Mouse (Mus musculus) kidney, postnatal 10 days (tissue): ENCODE measurements around the gene Dcaf7.
A peak's percentile ranks its signal among the peaks of the same experiment; 100 is the strongest.
"Not testable (repeated sequence)": the region's sequence is repeated elsewhere in the genome, so short reads cannot be mapped to it uniquely, and the experiment has no call there.

Experiments
- DNase-seq: peaks from one replicate; pipeline ENCODE4 v3.0.0; 2021; ENCODE audit warnings: mixed read lengths

Dcaf7 gene

DNA sequence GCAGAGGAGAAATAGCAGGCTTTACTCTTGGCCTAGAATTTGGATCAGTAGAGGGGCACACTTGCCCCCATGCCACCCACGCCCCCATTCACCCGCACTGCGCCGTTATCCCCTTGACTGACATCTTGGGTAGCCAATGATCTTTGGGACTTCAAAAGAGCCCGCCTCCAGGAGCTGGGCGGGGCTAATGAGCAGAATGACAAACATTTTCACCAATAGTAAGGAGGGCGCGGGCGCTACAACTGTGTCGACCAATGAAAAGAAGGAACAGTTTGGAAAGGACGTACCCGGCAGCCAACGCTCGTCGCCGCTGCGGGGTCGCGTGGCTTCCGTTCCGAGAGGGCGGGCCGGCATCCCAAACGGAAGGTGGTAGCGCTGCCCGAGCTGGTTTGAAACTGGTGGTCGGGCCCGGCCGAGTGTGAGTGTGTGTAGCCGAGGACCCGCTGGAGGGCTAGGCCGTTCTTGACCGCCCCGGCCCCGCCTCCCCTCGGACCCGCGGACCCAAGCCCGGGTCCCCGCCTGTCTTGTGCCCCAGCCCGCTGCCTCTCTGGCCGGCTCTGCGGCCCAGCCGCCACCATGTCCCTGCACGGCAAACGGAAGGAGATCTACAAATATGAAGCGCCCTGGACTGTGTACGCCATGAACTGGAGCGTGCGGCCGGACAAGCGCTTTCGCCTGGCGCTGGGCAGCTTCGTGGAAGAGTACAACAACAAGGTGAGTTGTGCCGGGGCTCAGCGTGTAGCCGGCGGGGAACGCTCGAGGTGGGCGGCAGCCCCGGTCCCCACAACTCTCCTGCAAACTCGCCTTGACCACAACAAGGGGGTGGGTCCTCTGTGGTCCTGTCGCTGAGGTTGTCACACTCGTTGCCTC is at the start of gene Dcaf7:
TSS of gene Dcaf7 (plus strand) at position 325 of the 870 bp plus-strand sequence.
- peak; percentile 97 for DNase-seq

DNA sequence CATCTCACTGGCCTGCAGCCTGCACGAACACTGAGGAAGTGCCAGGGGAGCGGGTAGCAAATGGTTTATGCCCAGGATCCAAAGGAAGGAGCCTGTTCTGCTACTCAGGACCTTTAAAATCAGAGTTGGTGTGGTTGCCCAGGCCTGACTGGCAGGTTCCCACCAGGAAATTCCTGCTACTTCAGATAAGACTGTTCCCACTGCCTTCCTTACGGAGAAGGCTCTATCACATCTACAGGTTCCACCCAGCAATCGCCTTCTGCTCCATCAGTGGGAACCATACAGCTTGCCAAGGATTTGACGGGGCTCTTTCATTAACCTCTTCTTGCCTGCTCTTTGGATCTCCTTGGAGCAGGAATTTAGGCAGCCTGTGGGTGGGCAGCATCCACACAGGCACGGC is 49.2 kb upstream of the Dcaf7 start:
- no peak for DNase-seq

DNA sequence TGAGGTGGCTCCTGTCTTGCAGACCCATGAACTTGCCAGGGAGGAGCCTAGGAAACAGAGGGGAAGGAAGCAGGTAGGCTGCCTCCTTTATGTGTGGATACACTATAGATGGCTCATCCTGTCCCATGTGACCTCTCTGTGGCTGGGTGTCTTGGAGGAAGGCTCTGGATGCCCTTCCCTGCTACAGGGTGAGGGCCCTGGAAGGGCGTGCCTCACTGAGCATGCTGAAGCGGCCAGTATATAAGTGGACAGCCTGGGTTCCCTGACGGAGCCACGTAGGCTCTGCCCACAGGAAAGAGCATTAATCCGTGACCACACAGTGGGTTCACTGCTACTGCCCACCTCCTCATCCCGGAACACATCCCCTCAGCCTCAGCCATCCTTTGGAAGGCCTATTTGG is 47.2 kb upstream of the Dcaf7 start:
- DNase-seq, result no peak

DNA sequence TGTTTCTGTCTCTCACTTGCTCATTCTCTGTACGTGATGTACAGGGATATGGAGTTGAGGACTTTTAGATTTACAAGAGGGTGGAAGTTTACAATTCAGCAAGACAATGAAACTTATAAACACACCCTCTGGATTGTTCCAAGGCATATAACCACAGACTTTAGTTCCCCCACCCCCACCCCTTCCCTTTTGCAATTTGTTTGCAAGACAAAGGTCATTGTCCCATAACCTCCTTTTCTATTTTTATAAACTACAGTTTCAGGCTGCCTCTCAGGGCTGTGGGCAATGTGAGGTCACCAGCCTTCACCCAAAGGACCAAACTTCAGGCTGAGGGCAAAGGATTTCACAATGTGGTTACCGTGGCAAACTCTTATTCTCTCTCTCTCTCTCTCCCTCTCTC is 46.4 kb upstream of the Dcaf7 start:
- DNase-seq, result no peak

DNA sequence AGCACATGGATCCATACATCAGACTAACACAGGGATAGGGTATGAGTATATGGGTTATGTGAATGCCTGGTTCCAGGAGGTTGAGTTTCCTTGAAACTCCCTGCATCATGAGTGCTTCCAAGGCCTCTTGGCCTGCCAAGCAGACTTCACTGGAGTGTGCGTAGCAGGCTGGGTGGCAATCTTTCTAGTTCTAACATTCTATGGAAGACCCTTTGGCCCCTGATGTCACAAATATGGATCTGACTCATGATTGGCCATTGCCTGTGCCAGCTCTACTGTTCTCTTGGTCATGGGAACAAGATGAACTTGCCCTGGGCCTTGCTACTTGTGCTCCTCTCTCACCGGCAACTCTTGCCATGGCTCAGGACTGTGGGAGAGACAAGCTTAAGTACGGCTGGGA is 42.3 kb upstream of the Dcaf7 start, which contains the start of gene Ace3:
TSS of gene Ace3 (plus strand) at position 301 of the 400 bp plus-strand sequence.
- DNase-seq, result no peak

DNA sequence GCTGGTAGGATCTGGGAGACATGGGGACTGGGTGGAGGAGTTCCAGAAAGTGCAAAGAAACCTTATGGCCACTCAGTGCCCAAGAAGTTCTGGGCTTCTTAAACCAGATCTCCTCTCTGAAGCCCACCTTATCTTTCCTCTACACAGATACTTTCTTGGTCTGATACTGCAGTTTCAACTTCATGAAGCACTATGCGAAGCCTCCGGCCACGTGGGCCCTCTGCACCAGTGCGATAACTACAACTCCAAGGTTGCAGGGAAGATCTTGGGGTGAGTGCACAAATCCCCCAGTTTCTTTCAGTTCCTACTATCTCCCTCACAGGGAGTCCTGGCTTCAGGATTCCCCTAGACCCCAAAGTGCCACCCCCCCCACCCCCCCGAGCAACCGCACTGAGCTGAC is 36.6 kb upstream of the Dcaf7 start:
- no peak for DNase-seq

DNA sequence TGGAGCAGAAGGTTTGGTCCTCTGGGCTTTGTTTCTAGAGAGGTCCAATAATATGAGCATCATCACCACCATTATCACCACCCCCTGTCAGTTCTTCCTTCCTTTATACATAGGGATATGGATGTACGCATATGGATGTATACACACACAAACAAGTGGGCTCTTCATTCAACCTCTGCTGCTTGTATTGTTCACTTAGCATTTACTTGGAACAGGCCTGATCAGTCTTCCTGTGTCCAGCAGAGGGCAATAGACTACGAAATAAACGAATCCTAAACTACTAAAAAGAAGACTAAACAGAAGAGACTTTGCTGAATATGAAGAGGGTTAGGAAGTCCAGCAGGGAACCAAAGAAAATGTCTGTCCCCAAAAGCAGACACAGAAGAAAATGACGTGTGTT is 35.0 kb upstream of the Dcaf7 start:
- DNase-seq, result peak; percentile 36

DNA sequence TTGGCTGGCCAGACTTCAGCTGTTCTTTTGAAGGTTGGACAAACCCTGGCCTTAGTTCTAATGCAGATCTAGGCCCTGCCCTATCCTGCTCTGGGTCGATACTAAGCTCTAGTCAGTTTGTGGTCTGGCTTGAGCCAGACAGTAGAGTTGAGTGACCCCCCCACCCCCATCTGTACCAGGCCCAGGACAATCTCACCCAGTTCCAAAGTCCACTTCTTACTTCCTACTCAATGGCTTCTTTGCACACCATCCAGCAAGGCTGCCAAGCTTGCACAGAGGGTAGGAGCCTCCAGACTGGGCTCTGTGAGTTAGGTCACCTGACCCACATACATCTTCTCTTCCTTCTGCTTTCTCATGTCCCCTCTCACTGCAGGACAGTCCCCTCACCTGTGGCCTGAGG is 32.1 kb upstream of the Dcaf7 start:
- DNase-seq, result peak; percentile 49

DNA sequence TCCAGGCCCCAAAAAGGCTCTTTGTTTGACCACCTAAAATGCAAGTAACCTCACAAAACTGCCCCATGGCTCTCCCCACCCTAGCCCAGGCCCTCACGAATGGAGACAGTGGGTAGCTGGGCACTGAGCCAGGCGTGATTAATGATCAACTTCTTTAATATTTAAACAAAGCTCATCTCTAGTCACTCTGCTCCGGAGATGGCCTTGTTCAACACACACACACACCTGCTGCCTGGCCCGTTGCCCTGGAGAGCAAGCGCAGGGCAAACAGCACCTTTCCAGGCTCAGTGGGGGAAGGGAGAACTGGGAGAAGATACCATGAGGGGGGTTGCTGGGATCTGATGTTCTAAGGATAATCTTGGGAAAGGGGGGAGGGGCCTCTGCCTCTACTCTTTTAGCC is 30.7 kb upstream of the Dcaf7 start:
- peak; percentile 83 for DNase-seq

DNA sequence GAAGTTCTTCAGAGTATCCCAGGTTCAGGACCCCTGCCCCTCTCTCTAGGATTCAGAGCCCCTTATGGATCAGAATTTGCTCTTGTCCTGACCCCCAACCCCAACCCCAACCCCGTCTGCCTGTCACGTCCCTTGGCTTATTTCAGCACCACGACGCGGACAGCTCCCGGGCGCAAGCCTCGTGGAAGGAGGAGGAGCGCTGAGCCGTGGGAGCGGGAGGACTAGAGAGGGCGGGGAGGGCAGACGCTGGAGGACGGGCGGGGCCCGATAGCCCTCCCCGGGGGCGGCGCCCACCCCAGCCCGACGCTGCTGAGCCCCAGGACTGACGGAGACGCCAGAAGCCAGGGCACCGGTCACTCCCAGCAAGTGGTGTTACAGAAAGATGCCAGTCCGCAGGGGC is 28.9 kb upstream of the Dcaf7 start, which contains the start of gene Kcnh6:
TSS of gene Kcnh6 (plus strand) at position 304 of the 400 bp plus-strand sequence.
- peak; percentile 90 for DNase-seq

DNA sequence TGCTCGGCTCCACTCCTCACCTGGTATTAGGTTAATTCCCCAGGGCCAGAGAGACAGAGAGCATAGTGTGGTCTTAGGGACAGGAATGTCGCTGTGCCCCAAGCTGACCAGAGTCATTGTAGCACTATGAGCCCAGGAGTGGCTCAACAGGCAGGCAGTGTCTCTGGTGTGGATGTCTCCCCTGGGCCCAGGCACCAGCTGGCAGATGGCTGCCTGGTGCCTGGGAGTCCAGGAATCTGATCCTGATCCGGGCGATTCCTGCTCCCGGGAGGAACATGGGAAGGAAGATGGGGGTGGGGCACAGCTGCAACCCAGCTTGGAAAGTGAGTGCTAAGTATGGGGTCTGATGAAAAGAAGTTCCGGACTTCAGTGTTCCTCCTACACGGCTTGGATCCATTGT is 24.0 kb upstream of the Dcaf7 start:
- no peak for DNase-seq

DNA sequence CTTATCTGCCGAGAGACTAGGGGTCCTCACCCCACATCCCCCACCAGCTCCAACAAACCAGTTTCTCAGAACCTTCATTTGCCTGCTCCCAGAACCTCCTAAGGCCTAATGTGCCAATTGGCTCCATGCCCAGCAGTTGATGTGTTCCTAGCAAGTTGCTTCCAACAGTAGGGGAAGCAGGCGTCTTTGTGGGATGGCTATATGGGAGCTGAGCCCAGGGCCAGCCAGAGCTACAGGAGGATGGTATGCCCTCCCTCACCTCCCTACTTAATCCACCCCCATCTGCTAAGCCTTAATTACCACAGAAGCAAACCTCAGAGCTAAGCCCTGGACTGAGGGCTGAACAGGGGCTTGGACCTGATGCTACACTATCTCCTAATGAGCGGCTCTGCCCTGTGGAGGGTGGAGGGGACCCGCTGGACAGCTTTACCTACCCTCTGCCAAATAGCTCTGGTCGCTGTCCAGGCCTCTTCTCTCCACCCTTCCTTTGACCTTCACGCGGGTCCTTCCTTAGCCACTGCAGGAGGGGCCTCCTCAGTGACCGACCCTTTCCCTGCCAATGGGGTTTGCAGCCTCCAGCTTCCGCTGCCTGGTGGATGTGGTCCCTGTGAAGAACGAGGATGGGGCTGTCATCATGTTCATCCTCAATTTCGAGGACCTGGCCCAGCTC is 23.0 kb upstream of the Dcaf7 start:
- peak; percentile 68 for DNase-seq

DNA sequence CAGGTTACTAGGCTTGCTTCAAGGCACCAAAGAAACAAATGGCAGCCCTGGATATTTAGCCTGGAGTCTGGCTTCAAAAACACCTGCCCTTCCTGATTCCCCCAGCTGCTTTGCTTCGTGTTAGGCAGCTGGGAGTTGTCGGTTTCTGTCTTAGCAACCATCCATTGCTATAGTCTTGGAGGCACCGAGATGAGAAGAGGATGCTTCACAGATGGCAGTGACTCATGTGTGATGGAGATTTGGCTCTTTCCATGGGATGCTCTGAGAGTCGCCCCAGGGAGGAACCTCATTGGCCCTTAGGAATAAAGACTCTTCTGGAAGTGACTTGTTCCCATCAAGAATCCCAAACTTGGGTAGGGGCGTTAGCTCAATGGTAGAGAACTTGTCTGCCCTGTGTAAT is 20.2 kb upstream of the Dcaf7 start:
- DNase-seq, result no peak

DNA sequence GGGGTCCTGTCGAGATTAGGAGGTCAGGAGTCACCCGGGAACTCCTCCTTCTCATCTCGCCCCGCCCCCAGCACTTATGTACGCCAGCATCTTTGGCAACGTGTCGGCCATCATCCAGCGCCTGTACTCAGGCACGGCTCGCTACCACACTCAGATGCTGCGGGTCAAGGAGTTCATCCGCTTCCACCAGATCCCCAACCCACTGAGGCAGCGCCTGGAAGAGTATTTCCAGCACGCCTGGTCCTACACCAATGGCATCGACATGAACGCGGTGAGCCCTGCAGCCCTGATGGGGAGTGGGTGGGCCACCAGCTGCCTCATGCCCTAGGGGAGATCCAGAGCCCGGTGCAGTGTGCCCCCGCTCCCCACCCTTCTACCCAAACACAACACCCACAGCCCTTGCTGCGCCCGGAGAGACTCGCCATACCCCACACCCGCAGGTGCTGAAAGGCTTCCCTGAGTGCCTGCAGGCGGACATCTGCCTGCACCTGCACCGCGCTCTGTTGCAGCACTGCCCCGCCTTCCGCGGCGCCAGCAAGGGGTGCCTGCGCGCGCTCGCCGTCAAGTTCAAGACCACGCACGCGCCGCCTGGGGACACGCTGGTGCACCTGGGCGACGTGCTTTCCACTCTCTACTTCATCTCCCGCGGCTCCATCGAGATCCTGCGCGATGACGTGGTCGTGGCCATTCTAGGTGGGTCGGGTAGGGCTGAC is 16.5 kb upstream of the Dcaf7 start:
- peak; percentile 23 for DNase-seq

DNA sequence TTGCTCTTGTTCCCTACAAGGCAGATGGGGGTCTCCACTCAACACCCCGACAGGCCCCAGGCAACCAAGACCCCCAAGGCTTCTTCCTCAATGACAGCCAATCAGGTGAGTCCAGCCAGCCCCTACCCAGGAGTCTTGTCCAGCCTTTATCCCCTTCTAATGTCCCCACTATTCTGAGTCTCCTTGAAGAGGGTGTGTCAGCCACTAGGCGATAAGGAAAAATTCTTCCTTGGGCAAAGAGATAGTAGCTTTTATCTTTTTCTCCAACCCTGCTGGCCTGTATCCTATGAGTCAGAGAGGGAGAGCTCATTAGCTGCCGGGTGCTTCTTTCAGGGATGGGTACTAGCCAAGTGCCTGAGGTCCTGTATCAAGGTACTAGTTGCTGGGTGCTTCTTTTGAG is 10.9 kb upstream of the Dcaf7 start:
- DNase-seq, result no peak

DNA sequence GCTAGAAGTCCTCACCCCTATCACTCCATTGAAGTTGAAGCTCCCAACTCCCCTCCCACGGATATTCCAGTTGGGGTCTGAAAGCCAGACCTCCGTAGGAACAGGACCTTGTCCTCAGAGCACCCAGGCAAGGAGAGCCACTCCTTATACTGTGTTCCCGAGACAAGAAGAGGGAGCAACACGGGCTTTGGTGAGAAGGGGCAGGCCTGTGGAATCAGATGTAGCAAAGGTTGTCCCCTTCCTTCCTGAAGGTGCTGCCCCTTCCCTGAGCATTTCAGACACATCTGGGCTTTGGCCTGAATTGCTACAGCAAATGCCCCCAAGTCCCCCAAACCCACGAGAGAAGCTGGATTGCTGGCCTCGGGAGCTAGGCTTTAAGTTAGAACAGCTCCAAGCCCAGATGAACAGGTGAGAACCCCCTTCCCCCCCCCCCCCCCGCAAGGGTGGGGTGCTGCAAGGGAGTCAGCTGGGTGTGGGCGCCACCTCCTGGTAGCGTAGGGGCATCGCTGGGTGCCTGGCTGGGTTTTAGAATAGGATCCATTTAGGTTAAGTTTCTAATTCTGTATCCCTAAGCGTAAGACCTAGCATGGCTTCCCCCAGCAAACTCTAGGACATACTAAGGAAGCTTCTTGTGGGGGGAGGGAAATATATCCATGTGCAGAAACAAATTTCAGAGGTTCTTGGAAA is 10.1 kb upstream of the Dcaf7 start:
- DNase-seq, result peak; percentile 77

DNA sequence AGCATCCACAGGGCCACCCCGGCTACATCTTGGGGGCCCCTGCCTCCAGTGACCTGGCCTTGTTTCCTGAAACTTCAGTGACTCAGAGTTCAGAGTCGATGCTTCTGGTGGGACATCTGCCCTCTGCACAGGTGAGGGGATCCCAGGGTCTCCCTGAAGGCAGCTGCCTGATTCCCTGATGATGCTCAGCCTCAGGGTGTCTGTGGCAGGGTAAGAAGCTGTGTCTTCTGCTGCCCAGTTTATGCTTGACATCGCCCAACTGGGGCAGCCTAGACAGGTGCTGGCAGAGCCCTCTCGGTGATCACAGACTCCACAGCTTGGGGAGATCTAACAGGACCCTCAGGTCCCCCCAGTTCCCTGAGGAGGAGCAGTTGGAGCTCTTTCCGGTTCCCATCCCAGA is 9.1 kb upstream of the Dcaf7 start:
- DNase-seq, result no peak

DNA sequence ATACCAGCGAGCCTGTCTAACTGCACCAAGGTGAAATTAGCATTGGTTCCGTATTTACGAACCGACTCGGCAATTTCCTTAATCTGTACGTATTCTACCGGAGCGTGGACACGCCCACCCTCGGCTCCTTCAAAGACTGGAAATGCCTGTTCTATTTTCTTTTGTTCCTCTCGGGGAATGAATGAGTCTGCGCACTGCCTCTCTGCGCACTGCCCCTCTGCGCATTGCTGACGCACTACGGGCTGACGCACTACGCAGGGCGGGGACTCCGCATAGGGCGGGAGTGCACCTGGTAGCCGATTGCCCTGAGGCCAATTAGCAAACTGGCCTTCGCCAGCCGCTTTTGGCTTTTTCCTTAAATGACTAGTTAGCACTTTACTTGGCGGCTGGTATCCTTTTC is 4.6 kb upstream of the Dcaf7 start:
- not testable (repeated sequence) for DNase-seq

DNA sequence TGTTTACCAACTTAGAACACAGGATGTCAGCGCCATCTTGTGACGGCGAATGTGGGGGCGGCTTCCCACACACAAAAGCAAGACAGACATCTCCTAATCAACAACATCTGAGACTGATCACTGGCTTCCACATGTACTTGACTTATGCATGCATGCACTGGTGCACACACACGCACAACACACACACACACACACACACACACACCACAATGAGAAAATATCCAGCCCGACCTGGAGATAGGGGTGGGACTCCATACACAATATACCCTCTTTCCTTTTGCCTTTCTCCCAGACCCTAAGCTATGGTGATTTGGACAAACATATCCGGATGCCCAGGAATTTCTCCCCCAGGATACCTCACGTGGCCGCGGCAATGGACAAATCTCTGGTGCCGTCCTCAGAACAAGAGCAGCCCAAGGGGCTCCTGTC is 3.2 kb upstream of the Dcaf7 start:
- DNase-seq, result peak; percentile 53

DNA sequence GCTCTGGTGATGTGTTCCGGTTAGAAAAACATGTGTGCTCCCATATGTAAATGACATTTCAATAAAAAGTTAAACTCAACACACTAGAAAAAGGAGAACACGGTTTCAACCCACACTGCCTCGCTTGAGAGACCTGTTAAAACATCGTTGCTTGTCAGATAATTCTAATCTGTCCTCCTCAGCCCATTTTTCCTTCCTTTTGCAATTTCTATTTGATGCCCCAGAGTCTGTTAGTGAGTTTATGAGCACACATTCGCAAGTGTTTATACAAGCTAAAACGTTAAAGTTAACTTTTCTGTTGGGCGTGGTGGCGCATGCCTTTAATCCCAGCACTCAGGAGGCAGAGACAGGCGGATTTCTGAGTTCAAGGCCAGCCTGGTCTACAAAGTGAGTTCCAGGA is 1.7 kb upstream of the Dcaf7 start:
- DNase-seq, result no peak

DNA sequence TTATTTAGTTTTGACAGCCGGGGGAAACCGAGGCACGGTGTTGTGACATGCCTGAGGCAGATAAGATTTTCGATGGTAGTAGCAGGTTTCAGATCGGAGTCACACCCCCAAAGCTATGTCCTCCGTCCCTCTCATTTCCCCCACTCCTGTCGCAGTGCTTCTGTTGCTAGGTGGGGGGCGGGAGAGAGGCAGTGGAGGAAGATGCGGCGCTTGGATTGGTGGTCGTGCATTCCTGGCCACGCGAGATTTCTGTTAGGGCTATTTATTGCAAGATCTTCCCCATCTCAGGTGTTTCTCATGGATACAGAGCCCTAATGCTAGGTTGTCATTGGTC is 713 bp downstream of the Dcaf7 start:
- peak; percentile 60 for DNase-seq

DNA sequence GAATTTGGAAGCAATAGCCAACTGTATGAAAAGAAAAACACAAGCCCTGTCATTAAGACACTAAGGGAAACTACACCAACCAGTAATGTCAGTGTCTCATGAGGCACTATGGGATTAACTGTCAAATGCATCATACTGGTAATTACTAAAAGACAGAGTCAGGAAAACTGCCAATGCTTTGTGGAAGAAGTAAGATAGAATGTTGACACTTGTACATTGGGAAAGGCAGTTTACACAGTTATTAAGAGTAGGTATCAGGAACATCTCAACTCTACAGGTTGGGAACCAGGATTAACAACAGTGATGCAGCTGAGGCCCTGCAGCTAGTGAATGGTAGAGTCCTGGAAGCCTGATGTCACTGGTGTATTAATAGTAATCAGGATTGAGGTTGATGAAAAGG is 7.7 kb downstream of the Dcaf7 start:
- DNase-seq, result no peak

DNA sequence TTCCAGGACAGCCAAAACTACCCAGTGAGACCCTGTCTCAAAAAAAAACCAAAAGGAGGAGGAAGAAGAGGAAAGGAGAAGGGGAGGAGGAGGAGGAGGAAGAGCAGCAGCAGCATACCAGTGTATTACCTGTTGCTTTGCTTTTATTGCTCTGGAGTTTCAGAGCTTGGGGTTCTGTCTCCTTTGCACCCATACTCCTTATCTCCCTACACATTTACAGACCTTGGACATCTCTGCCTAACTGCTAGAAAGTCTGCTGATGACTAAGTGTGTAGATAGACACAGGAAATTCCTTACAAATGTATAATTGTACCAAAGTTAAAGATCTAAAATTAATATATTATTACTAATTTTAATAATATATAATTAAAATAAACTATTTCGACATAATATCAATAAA is 8.6 kb downstream of the Dcaf7 start:
- no peak for DNase-seq
